Mouse (Mus musculus): Measurements from ENCODE around the gene Tprn.

DNA sequence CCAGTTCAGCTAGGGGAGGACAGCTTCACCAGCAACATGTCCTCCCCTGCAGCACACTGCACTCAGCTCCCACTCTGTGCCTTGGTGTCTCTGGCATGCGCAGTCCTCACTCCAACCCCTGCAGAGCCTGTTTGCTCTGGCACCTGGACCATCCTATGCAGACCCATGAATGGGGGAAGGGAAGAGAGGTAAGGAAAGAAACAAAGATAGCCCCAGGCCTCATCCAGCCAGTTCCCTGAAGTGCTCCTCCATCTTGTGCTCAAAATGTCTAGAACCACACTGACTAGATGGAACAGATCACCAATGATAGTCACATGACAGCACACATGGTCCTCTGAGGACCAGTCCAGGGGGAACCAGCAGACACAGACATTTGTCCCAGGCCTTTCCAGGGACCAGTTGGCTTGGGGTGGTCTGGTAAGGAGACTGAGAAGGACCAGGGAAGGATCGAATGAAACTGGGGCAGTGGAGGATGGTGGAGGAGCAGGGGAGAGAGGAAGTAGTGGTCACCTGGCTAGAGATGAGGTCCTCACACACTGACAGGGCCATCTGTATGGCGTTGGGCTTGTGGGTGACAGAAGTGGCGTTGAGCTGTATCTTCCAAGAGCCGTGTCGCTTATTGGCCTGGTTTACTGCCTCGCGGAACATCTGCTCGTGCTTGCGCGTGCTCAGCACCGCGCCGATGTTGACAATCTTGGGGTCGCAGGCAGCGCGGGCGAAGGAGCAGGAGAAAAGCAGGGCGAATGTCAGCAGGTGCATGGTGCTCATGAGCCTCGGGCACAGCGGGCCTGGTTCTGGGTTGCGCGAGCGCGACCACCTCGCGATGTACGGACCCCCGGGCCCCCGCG, 55.9 kb downstream of the Tprn start:
- TF ChIP-seq ZC3H11A (IDR thresholded peaks at IDR 0.05; ENCODE audit: borderline replicate concordance, low read depth, low read length) = no peak
- TF ChIP-seq ZNF384 (IDR thresholded peaks at IDR 0.05; ENCODE audit: low read depth, low read length) = no peak
- TF ChIP-seq HCFC1 (IDR thresholded peaks at IDR 0.05; ENCODE audit: borderline replicate concordance, insufficient read depth, low read length) = no peak
- TF ChIP-seq MAFK (IDR thresholded peaks at IDR 0.05; ENCODE audit: insufficient read depth, low read depth, low read length) = no peak

All from ES-E14 (cell line).